Mouse (Mus musculus): ENCODE measurements around the gene Fads1.

The Fads1 gene

DNA sequence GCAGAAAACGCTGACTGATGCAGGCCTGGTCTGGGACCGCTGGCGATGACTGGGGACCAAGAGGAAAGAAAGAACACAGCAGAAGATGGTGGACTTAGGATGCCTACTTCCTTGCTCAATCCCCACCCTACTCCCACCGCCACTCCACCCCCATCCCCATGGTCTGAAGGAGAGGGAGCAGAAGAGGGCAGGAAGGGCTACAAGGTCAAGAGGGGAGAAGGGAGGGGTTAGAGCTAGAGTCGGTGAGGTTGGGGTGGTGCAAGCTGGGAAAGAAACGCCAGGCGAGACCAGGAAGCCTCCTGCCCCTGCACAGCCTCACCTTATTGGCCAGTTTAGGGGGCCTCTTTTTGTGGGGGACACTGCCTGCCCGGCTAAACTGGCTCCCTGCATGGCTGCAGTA lies 33.4 kb downstream of the Fads1 start:
- no peak for DNase-seq

DNA sequence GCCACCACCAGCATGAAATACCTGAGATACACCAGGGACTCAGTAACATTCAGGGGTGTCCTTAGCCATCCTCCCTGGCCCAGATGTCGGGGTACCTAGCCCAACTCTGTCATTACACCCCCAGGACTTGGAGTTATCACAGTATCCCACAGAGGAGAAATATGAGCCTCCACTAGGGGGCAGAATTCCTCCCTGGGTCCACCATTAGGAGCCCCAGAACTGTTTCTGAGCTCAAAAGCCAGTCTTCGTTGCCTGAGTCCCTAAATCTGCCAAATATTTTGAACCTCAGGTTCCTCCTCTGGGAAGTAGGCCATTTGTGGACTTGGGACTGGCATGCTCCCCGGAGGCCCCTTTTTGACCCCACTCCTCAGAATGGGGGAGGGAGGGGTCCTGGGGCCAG lies 36.4 kb downstream of the Fads1 start:
- DNase-seq = peak; percentile 51

DNA sequence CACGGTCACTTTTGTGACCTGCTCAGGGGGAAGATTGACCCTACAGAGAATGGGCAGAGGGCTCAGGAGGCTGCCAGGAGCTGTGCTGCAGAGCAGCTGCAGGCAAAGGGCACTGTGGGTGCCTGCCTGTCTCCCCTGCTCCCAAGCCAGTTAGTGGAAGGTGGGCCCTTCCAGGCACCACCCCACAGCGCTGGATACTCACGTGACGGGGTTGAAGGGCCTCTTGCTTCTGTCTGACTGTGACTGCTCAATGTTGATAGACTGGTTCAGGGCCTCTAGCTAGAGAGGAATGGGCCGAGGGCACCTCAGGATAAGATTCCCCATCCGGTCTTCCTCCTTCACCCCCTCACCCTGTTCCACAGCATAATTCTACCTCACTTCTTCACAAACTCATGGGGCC lies 36.9 kb downstream of the Fads1 start:
- DNase-seq = no peak

DNA sequence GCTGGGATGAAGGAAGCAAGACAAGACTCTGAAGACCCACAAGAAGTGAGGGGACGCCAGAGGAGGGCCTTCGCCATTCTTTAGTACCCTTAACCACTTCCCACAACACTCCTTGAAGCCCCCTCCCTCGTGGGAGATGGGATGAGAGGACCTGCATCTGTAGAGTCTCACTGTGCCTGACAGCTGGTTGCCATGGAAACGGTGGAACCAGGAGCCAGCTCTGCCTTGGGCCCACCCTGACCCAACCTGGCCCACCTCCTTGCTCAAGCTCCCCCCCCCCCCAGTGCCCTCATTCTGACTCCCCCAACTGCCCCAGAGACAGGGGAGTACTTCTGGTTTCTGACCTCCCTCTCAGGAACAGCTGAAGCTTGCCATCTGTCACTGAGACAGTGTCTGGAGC lies 38.9 kb downstream of the Fads1 start:
- DNase-seq = no peak

DNA sequence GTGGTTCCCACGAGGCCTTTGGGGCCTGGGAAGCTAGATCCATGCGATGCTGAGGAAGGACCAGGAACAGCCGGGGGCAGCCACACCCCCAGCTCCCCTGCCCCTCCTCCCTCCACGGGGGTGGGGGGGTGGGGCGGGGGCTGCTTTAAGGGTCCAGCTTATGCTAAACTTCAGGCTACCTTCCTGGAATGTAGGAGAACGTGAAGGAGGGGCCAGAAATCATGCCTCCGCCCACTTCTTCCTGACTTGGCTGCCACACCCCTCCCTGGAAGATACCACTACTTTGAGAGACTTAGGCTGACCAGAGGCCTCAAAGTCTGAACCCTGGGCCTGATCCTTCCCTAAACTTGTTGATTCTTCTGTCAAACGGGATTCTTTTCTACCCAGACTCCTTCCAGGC lies 40.0 kb downstream of the Fads1 start:
- no peak for DNase-seq

DNA sequence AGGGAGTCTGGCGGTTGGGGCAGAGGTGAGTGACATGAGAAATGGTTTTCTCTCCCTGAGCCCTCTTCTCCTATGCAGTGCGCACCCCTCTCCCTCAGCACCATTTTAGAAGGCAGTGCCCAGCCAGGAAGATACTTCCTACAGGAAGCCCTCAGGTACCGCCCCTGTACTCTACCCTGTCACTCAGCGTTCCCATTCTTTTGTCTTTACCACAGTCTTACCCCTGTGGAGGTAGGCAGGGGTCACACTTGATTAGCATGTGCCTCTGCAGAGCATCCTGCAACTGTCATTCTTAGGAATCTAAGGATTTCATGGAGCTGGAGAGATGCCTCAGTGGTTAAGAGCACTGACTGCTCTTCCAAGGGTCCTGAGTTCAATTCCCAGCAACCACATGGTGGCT lies 40.9 kb downstream of the Fads1 start:
- no peak for DNase-seq

DNA sequence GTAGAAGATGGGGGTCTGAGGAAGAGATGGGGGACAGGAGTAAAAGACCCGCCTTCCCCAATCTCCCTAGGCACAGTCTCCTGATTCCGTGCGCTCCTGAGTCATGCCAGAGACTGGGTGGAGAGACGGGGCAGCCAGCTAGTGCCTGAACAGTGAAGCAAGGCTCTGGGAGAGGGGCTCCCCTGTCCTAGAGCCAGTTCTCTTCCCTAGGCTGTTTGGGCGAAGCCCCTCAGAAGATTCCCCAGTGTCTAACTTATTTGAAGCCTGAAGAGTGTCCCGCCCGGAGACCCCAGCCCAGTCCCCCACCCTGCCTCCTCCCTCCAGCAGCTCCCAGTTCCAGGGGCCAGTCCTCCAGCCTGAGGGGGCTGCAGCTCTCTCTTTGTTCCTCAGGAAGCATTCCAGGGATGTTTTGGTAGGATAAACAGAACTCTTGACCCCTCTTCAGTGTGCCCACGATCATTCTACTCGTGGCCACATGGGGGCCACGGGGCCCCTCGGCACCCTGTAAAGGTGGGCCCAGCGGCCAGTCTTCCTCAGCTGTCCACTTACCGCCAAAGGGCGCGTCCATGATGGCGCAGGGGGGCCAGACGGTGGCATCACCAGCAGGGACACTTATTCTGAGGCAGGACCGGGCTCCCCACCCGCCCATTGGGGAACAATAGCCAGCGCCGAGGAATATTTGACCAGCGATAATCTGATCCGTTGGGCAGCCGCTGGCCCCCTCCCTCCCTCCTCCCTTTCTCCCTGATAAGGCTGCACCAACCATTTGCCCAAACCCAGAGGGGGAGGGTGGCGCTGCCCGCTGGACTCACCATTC lies 42.2 kb downstream of the Fads1 start:
- no peak for DNase-seq

DNA sequence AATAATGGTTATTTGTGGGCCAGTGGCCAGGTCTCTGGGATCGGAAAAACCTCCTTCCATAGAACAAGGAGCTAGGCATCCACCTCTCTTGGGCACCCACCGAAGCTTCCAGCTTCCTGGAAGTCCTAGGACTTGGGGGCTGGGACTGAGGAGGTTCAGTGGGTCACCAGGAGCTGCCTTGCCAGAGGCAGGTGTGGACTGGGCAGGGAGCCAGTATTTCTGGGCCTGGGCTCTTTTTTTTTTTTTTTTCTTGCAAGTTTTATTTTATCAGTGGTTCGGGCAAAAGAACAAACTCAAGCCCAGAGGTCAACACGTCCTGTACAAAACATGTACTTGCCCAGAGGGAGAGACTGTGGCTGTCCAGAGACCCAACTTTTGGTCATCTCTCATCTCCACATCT lies 43.1 kb downstream of the Fads1 start:
- DNase-seq = no peak

DNA sequence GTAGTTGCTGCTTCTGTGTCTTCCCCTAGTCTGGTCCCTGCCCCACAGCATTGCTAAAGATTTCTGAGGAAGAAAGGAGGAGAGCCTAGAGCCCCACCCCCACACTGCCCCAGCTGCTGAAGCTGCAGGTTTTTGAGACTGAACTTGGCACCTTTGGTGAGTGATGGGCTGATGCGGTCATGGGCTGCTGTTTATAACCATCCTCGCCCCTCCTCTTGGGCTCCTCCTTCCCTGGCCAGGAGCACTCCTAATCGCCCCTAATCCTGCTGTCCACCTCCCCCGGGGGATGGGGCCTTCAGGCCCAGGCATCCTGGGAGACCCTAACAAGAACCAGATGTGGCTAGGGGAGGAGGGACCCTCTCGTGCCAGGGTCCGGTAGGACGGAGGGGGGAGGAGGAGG lies 48.3 kb downstream of the Fads1 start:
- no peak for DNase-seq

DNA sequence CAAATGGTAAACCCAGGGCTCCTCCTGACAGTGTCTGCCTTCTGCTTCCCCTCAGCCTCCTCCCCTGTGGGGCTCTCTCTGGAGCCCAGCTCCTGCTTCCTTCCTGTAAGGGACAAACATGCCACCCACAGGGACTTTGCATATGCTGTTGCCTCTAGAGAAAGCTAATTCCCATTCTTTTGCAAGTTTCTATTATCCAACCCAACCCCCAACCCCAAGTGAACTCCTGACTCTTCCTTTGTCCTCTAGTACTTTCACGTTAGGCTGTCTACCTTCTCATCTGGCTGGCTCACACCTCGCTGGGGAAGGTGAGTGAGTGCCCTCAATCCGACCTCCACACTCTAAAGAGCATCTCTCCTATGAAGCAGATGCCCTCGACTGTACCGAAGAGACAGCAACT lies 49.2 kb downstream of the Fads1 start:
- no peak for DNase-seq

DNA sequence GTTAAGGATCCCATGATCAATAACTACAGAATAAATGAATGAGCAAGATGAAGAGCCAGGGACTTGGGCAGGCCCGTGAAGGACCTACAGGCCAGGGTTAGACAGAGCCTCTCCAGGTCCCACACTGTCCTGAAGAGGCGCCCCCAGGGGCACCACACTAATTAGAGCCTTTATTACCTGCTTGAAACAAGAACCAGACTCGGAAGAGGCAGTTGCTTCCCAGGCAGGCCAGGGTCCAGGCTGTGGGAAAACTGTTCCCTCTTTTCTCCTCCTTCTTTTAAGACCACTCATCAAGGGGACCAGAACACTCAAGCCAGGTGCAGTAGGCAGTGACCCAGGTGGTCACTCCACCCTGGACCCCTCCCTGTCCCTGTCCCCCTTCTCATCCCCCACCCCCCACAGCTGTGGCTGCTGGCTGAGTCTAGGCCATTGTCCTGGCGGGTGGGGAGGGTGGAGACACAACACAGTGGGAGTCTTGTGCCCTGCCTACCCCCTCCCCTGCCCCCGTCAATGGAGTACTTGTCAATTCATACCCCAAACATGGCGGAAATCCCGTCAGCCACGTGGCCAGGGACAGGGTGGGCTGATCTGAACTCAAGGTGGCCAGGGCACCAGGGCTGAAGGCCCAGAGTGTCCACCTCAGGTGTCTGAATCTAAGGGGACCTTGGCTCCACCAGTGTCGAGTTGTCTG lies 49.8 kb downstream of the Fads1 start:
- peak; percentile 54 for DNase-seq

DNA sequence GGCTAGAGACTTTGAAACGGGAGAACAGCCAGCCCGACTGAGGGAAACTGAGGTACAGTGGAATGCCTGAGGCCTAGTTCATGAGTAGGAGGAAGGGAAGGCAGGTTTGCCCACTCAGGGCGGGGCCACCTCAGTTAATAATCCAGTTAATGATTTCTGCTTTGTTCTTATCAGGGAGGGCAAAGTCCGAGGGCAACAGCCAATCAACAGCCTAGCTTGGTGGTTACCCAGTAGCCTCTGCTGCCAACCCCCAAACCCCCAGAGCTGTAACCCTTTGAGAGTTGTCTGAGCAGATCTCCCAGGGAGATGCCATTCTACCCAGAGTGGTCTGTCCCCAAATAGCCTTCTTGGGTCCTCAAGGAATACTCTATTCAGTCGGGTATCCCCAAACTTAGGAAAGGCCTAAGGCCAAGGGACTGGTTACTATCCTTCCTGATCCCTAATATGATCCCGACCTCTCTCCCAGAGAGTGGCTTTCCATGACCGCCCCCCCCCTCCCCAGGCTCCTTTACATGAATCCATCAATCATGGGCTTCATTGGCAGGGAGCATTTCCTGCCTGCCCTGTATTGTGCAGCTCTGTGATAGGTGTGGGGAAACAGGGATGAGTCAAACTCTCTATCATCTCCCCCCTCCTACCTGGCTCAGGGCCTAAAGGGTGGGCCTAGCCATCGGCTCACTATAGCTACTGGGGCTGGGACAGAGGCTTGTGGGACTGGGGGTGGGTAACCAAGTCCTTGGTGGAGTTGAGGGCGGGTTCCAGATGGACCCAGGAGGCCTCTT lies 53.3 kb downstream of the Fads1 start:
- DNase-seq = no peak

DNA sequence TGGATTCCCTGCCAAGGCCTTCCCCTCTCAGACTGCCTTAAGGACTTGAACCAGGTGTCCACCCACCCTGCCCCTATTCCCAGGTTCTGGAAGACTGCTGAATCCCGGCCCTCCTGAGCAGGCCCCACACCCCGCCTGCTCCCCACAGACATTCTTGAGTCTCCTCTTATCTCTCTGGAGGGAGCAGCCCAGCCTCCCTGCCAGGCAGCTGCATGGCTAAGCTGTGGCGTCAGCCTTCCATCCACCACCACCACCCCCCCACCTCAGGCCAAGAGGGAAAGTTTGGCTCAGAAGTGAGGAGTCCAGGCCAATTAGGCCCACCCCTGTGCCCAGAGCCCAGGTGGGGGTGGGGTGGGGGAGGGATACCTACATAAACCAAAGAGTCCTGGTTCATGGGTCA lies 55.8 kb downstream of the Fads1 start:
- no peak for DNase-seq

DNA sequence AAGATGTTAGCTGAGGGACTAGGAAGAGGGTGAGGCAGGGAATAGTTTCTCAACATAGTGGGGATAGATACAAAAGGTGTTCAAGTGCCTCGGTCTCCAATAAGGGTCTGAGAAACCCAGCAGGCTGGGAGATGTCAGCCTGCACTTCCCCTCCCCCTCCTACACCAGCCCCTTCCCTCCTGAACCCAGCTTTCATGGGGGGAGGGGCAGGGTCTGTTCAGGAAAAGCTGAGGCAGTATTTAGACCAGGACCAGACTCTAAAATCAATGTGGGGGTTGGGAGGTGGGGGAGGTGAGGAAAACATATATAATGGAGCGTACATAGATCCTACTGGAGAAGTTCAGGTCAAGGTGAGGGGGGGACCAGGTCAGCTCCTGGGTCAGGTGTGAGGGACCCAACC lies 56.7 kb downstream of the Fads1 start:
- no peak for DNase-seq

DNA sequence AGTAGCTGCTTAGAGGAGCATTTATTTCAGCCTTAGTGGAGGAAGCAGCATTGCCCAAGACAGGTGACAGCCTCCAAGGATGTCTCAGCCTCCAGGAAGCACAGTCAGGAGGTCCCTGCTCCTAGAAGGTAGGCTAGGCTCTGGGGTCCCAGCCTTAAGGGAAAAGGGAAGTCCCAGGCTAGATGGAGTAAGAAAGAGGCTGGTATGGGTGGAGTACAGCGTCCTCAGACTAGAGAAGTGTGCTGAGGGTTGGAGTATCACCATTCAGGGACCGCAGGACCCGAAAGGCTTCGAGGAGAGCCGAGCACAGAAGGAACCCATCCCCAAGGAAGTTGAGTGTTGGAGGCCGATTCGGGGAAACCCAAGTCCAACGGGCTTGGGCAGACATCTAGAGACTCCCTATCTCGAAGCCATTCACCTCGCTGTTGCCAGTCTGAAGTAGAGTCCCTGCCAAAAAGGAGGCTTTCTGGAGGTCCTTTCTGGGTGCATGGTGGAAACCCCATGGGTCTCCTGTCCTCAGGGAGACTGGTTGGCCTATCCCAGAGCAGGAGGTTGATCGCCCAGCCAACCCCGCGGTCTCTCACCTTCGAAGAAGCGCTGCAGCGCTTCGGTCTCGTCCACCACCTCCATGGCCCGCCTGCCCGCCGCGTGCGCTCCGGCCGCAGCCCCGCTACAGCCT lies 57.4 kb downstream of the Fads1 start:
- DNase-seq = no peak

DNA sequence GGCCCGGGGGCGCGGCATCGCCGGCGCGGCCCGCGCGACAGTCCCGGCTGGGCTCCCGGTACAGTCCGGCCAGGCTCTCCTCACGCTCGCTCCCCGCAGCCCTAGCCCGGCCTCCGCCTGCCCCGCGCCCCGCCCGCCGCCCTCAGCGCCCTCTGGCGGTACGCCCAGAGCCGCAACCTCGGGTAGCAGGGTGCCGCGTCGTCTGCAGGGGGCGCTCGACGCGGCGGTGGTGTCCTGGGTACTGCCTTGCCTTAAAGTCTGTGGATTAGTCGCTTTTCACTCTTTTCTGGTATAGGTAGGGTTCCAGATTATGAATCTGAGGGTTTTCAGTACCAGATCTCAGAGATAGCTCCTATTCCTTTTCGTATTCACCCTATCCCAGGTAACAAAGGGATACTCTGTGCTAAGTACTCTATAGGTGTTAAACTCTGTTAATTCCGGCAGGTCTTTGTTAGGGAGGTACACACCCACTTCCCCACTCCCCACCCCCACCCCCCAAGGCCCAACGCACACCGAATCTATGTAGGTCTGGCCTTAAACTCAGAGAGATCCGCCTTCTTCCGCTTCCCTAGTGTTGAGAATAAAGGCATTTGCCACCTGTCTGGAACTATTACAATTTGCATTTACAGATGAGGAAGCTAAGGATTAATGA lies 58.1 kb downstream of the Fads1 start, which contains the start of gene Myrf:
Gene Myrf, minus strand, starts transcription at position 95 of the 652 bp plus-strand sequence.
- peak; percentile 74 for DNase-seq

DNA sequence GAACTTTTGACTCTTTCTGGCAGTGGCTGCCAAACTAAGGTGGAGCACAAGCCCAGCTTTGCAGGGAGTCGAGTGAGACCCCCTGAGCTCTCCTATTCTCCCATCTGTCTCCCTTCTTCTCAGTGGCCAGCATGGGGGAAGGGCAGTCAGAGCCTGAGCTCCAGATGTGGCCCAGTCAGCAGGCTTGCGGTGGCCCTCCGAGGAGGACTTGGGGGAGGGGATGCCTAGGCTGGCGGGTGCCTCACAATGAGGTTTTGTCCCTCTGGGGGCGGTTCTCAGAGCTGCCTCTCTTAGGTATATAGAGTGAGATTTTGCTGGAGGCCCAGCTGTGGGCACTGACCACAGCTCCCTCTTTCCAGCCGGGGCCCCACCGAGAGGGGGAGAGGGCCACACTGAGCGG lies 60.2 kb downstream of the Fads1 start:
- peak; percentile 34 for DNase-seq

DNA sequence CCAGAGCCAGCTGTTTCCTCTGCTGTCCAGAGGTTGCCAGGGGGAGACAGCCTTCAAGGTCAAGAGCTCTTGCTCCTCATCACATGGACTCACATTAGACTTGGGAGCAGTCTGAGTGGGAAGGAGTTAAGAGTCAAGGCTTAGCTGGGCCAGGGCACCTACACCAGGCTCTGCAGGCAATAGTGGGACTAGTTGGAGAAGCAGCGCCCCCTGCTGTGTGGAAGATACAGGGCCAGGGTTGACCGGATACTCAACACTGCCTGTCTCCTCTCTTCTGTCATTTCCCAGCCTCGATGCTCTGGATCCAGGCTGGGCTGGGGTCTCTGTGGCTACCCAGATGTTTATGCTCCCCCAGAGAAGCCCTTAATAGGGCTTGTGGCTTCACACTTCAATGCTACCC lies 61.5 kb downstream of the Fads1 start:
- DNase-seq = peak; percentile 49

Measured in right cerebral cortex, adult 18-20 months (tissue).